Mouse (Mus musculus) Muller cell, postnatal 12 days (primary cell): ENCODE results near the gene Zfp865.

Source experiments
- DNase-seq: peaks from one replicate; pipeline ENCODE4 v3.0.0-alpha.2; 2015; ENCODE audit errors: inconsistent ontology term

The Zfp865 gene

GRCm38 (mm10) chr7:5080815-5081214 lies 60.6 kb downstream of the Zfp865 start:
- peak; percentile 10 for DNase-seq

GRCm38 (mm10) chr7:5081241-5081640 lies 61.1 kb downstream of the Zfp865 start:
- no peak for DNase-seq

- DNase-seq: no peak
These were observed 61.8 kb downstream of the Zfp865 start for GRCm38 (mm10) chr7:5081939-5082338.

GRCm38 (mm10) chr7:5083325-5084105 lies 63.3 kb downstream of the Zfp865 start:
- no peak for DNase-seq

- DNase-seq: no peak
These were observed 65.3 kb downstream of the Zfp865 start for GRCm38 (mm10) chr7:5085512-5085911.
